Mouse (Mus musculus) brain, adult 2 months (tissue): ENCODE measurements at regions not wholly inside any gene's neighbourhood (a gene's known extent, or its start where the extent isn't known, plus 50 kb on each side); places are given as distances from the start of the nearest gene placed in this dataset.
A peak's percentile ranks its signal among the peaks of the same experiment; 100 is the strongest.

Source experiments
- DNase-seq: peaks from one replicate; pipeline ENCODE4 v3.0.0; 2011; ENCODE audit warnings: low read depth, low spot score

- no peak for DNase-seq
Observed at GRCm38 (mm10) chr3:56793054-56793453, 508.7 kb downstream of the Tm4sf1 start.

GRCm38 (mm10) chr3:56789155-56789554 is 512.6 kb downstream of the Tm4sf1 start:
- DNase-seq = peak; percentile 73

GRCm38 (mm10) chr3:56773920-56774319 is 527.9 kb downstream of the Tm4sf1 start:
- DNase-seq = no peak

- DNase-seq = no peak
Observed at GRCm38 (mm10) chr3:56770225-56770624, 531.6 kb downstream of the Tm4sf1 start.

- DNase-seq = peak; percentile 81
Observed at GRCm38 (mm10) chr3:56767133-56767532, 534.7 kb downstream of the Tm4sf1 start.

- no peak for DNase-seq
Observed at GRCm38 (mm10) chr3:56764336-56764735, 537.5 kb downstream of the Tm4sf1 start.

GRCm38 (mm10) chr3:56763896-56764295 is 537.9 kb downstream of the Tm4sf1 start:
- no peak for DNase-seq

- DNase-seq = peak; percentile 80
Observed at GRCm38 (mm10) chr3:56753654-56754053, 548.1 kb downstream of the Tm4sf1 start.

GRCm38 (mm10) chr3:56751926-56752325 is 549.9 kb downstream of the Tm4sf1 start:
- DNase-seq = peak; percentile 29

GRCm38 (mm10) chr3:56740902-56741301 is 557.4 kb upstream of the Nbea start:
- DNase-seq = peak; percentile 32

- DNase-seq = no peak
Observed at GRCm38 (mm10) chr3:56739451-56739850, 556.0 kb upstream of the Nbea start.

GRCm38 (mm10) chr3:56730849-56731248 is 547.3 kb upstream of the Nbea start:
- DNase-seq = peak; percentile 56

GRCm38 (mm10) chr3:56724991-56725390 is 541.5 kb upstream of the Nbea start:
- DNase-seq = no peak

- DNase-seq = no peak
Observed at GRCm38 (mm10) chr3:56708260-56708659, 524.8 kb upstream of the Nbea start.

- DNase-seq = no peak
Observed at GRCm38 (mm10) chr3:56707312-56707711, 523.8 kb upstream of the Nbea start.

GRCm38 (mm10) chr3:56706038-56706437 is 522.5 kb upstream of the Nbea start:
- no peak for DNase-seq

GRCm38 (mm10) chr3:56698941-56699340 is 515.4 kb upstream of the Nbea start:
- DNase-seq = no peak

GRCm38 (mm10) chr3:56698248-56698647 is 514.7 kb upstream of the Nbea start:
- peak; percentile 82 for DNase-seq

- peak; percentile 47 for DNase-seq
Observed at GRCm38 (mm10) chr3:56681031-56681430, 497.5 kb upstream of the Nbea start.

- no peak for DNase-seq
Observed at GRCm38 (mm10) chr3:56668829-56669228, 485.3 kb upstream of the Nbea start.

- peak; percentile 30 for DNase-seq
Observed at GRCm38 (mm10) chr3:56660594-56660993, 477.1 kb upstream of the Nbea start.

- DNase-seq = peak; percentile 47
Observed at GRCm38 (mm10) chr3:56647313-56647712, 463.8 kb upstream of the Nbea start.
